Mouse (Mus musculus) central nervous system, embryonic 11.5 days (tissue): ENCODE data around the gene Asb18. TPM values are rescaled to one million over a fixed set of nuclear protein-coding genes. Genes with fewer than 3 reads are reported as not detected.

Source experiments
- polyA plus RNA-seq: library from polyadenylated mRNA; depleted of rRNA; stranded (reverse); fragments of >200 nt; gene quantifications from 2 replicates; pipeline ENCODE4 v1.2.3, GENCODE M21; 2012; rRNA removed

The Asb18 gene
- polyA plus RNA-seq, result 0.07 and 0.17 TPM in 2 replicates

GRCm38 (mm10) chr1:90014446-90014845, at the start of gene Asb18:
Gene Asb18 (minus strand): TSS chr1:90014666.

GRCm38 (mm10) chr1:89931120-89931519, 83.3 kb downstream of the Asb18 start, which contains the start of gene Gbx2:
Gene Gbx2 (minus strand): TSS chr1:89931179.

Other genes starting within 250 kb of the Asb18 start
- 7.0 and 11.0 TPM in 2 replicates for gene Gbx2, start 83.5 kb downstream of the Asb18 start, polyA plus RNA-seq
- gene Iqca, start 138.7 kb upstream of the Asb18 start, polyA plus RNA-seq, result 0.11 and 0.17 TPM in 2 replicates
- 30.9 and 72.0 TPM in 2 replicates for gene Ackr3, start 189.3 kb upstream of the Asb18 start, polyA plus RNA-seq